Mouse (Mus musculus) neural tube, embryonic 11.5 days (tissue): ENCODE data around the gene Tmem242. TPM values are rescaled to one million over a fixed set of nuclear protein-coding genes. Genes with fewer than 3 reads are reported as not detected.
A peak's percentile ranks its signal among the peaks of the same experiment; 100 is the strongest.

Experiments
- ATAC-seq: fragments of 200-750 bp; cut with Nextera tagmentation; 2 replicates; pipeline ENCODE4 v1.8.0; 2017; ENCODE audit warnings: moderate number of reproducible peaks, mild to moderate bottlenecking, moderate TSS enrichment, moderate library complexity; ENCODE audit not compliant: insufficient read depth, low FRiP score, low TSS enrichment
- DNase-seq: peaks from one replicate; pipeline ENCODE4 v3.0.0-alpha.2; 2015; ENCODE audit warnings: low spot score
- H3K27ac ChIP-seq: fragments of 300-500 bp; sonication (generic); 2 replicates; pipeline ENCODE4 v1.5.1; 2014; ENCODE audit warnings: low read depth, mild to moderate bottlenecking, low read length
- H3K27me3 ChIP-seq: fragments of 300-500 bp; sonication (generic); 2 replicates; pipeline ENCODE4 v1.6.1; 2014; ENCODE audit warnings: mild to moderate bottlenecking, low read length, mixed read lengths; ENCODE audit not compliant: control insufficient read depth, insufficient read depth
- H3K36me3 ChIP-seq: fragments of 300-500 bp; sonication (generic); 2 replicates; pipeline ENCODE4 v1.6.1; 2014; ENCODE audit warnings: mild to moderate bottlenecking, low read length, moderate library complexity, mixed read lengths; ENCODE audit not compliant: control insufficient read depth, insufficient read depth
- H3K4me1 ChIP-seq: fragments of 300-500 bp; sonication (generic); 2 replicates; pipeline ENCODE4 v1.6.1; 2014; ENCODE audit warnings: low read length, mixed read lengths; ENCODE audit not compliant: control insufficient read depth, insufficient read depth
- H3K4me2 ChIP-seq: fragments of 300-500 bp; sonication (generic); 2 replicates; pipeline ENCODE4 v1.6.1; 2014; ENCODE audit warnings: low read depth, mild to moderate bottlenecking, moderate library complexity
- H3K4me3 ChIP-seq: fragments of 300-500 bp; sonication (generic); 2 replicates; pipeline ENCODE4 v1.5.1; 2014; ENCODE audit warnings: low read depth, low read length
- H3K9ac ChIP-seq: fragments of 300-500 bp; sonication (generic); 2 replicates; pipeline ENCODE4 v1.6.1; 2014; ENCODE audit warnings: mild to moderate bottlenecking, low read length
- H3K9me3 ChIP-seq: fragments of 300-500 bp; sonication (generic); 2 replicates; pipeline ENCODE4 v1.6.1; 2016; ENCODE audit warnings: low read length; ENCODE audit not compliant: control insufficient read depth
- WGBS: fragments of 180-500 bp; shearing (Covaris S2); extraction: QIAGEN DNeasy Blood & Tissue Kit; methylation state at CpG from one replicate; pipeline ENCODE4 v1.1.7; 2014; 5-methylcytosine and 5-hydroxymethylcytosine counted together
- microRNA-seq: library from miRNA; unstranded; fragments of <30 nt; microRNA quantifications from one replicate; pipeline ENCODE4, GENCODE M21; 2016
- polyA plus RNA-seq: library from polyadenylated mRNA; unstranded; fragments of >200 nt; fragmentation: Nextera tagmentation; extraction: Ambion mirVana; gene quantifications from 2 replicates; pipeline ENCODE4 v1.2.1, GENCODE M21; 2014

The Tmem242 gene
- polyA plus RNA-seq, 1 experiment from 2014 or later = 118 TPM

GRCm38 (mm10) chr17:5377930-5378310 lies 62.1 kb downstream of the Tmem242 start:
- ATAC-seq (no peak), DNase-seq (peak; percentile 55)
- no peaks in the 10 kb centered on the region for H3K9me3 ChIP-seq
- H3K9ac ChIP-seq = no peak overlapping the region
- no peak overlapping the region for H3K27ac ChIP-seq
- 27% methylated on average over 7 of the region's 7 CpGs for WGBS
- H3K4me2 ChIP-seq = no peak overlapping the region
- H3K4me1 ChIP-seq = peaks cover 3% of the 10 kb centered on the region; the same call in 1 of the 2 replicates
- no peaks in the 10 kb centered on the region for H3K27me3 ChIP-seq
- no peak overlapping the region for H3K4me3 ChIP-seq
- no peaks in the 10 kb centered on the region for H3K36me3 ChIP-seq

GRCm38 (mm10) chr17:5377151-5377929 lies 62.7 kb downstream of the Tmem242 start:
- Histone ChIP-seq H3K36me3 (no peaks in the 10 kb centered on the region), H3K27me3 (no peaks in the 10 kb centered on the region)

GRCm38 (mm10) chr17:5372951-5373350 lies 67.1 kb downstream of the Tmem242 start:
- Histone ChIP-seq H3K4me3 (no peak overlapping the region), H3K4me2 (no peak overlapping the region), H3K36me3 (no peaks in the 10 kb centered on the region), H3K9me3 (no peaks in the 10 kb centered on the region), H3K9ac (no peak overlapping the region), H3K27me3 (no peaks in the 10 kb centered on the region), H3K4me1 (peaks cover 3% of the 10 kb centered on the region; the same call in 1 of the 2 replicates), H3K27ac (no peak overlapping the region)
- 88% methylated on average over 8 of the region's 8 CpGs for WGBS
- ATAC-seq (no peak), DNase-seq (no peak)

More at GRCm38 (mm10) chr17:5377151-5377929, 62.7 kb downstream of the Tmem242 start:
- ATAC-seq = no peak
- H3K4me3 ChIP-seq = no peak overlapping the region
- DNase-seq = no peak
- H3K4me2 ChIP-seq = no peak overlapping the region
- peaks cover 3% of the 10 kb centered on the region; the same call in 1 of the 2 replicates for H3K4me1 ChIP-seq
- WGBS = 38% methylated on average over 11 of the region's 11 CpGs
- no peak overlapping the region for H3K27ac ChIP-seq
- H3K9ac ChIP-seq = no peak overlapping the region
- H3K9me3 ChIP-seq = no peaks in the 10 kb centered on the region

DNA sequence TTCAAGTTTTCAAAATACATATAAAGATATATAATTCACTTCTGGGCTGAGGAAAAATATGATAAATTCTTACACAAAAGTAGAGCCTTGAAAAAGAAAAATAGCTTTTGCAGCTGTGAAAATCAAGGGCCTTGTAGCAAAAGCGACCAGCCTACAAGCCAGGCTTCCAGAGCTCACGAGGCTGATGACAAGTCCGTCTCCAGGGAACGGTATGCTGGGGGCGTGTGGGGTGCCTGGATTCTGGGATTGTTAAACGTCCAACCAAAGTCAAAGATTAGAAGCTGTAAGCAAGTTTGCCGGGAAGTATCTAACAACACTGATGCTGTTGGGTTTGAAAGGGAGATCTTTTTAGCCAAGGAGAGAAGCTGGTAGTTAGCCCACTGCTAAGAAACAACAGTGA lies 68.5 kb downstream of the Tmem242 start:
- no peaks in the 10 kb centered on the region for H3K36me3 ChIP-seq

DNA sequence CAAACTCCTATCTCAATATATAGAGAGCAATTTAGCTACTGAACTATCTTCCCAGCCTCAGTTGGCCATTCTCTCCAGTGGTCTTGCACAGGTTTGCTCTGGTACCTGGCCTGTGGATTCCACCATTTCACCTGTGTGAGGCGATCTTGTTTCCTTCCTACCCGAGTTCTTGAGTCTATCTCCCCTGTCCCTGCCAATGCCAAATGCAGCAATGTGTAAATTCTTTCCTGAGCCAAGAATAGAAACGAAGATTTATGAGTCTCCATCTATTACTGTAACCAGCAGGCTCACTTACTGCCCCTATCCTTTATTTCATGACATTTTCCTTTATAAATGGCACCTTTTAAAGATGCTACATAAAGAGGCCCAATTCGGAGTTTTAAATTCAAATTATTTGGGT lies 69.0 kb downstream of the Tmem242 start:
- no peaks in the 10 kb centered on the region for H3K36me3 ChIP-seq
- H3K9ac ChIP-seq = no peak overlapping the region
- no peak overlapping the region for H3K4me3 ChIP-seq
- no peak overlapping the region for H3K4me2 ChIP-seq
- no peaks in the 10 kb centered on the region for H3K27me3 ChIP-seq
- 75% methylated on average over 4 of the region's 4 CpGs for WGBS
- H3K27ac ChIP-seq = no peak overlapping the region
- ATAC-seq = no peak
- H3K9me3 ChIP-seq = no peaks in the 10 kb centered on the region
- H3K4me1 ChIP-seq = no peaks in the 10 kb centered on the region
- no peak for DNase-seq

More for the DNA sequence above, 68.5 kb downstream of the Tmem242 start:
- Histone ChIP-seq H3K9me3 (no peaks in the 10 kb centered on the region), H3K4me1 (no peaks in the 10 kb centered on the region), H3K4me2 (no peak overlapping the region), H3K27ac (no peak overlapping the region), H3K9ac (no peak overlapping the region), H3K27me3 (no peaks in the 10 kb centered on the region), H3K4me3 (no peak overlapping the region)
- DNase-seq (no peak), ATAC-seq (no peak)
- WGBS = 77% methylated on average over 7 of the region's 7 CpGs

DNA sequence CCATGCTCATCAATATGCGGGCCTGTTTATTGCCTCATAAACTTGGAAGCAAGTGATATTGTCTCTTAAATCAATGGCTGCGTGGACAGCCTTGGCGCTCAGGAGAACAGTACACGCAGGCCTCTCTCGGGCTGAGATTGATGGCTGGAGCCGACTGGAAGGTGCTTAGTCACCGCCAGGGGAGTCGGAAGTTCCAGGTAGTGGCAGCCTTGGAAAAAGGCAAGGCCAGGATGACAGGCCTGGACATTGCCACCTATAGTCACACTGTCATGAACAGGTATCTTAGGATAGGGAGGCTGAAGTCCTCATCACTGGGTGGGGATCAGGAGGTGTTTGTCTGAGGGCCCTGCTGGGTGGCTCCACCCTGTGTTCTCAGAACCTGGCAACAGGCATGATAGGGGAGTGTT lies 74.1 kb downstream of the Tmem242 start:
- H3K27ac ChIP-seq = no peak overlapping the region
- whole genome bisulfite sequencing = 32% methylated on average over 8 of the region's 8 CpGs
- H3K9me3 ChIP-seq = no peaks in the 10 kb centered on the region
- peak; percentile 48 for ATAC-seq
- no peaks in the 10 kb centered on the region for H3K27me3 ChIP-seq
- no peaks in the 10 kb centered on the region for H3K36me3 ChIP-seq
- no peak overlapping the region for H3K9ac ChIP-seq
- no peak overlapping the region for H3K4me3 ChIP-seq
- DNase-seq = no peak
- peaks cover 10% of the 10 kb centered on the region for H3K4me1 ChIP-seq
- no peak overlapping the region for H3K4me2 ChIP-seq

Small RNA genes within 50 kb of the gene (microRNA-seq; reads per million reads assigned to microRNA genes)
- not detected for gene Gm22475

Other genes starting within 250 kb of the Tmem242 start
- 0.16 TPM in 1 of 2 replicates, not detected in the other for gene Ldhal6b, start 21.5 kb downstream of the Tmem242 start, polyA plus RNA-seq
- 2.6 and 3.3 TPM in 2 replicates for gene Zdhhc14, start 52.3 kb upstream of the Tmem242 start, polyA plus RNA-seq